Mouse (Mus musculus) thymus, postnatal 0 days (tissue): ENCODE results near the gene Elane. TPM values are rescaled to one million over a fixed set of nuclear protein-coding genes. Genes with fewer than 3 reads are reported as not detected.
"Not testable (repeated sequence)": the region's sequence is repeated elsewhere in the genome, so short reads cannot be mapped to it uniquely, and the experiment has no call there.

ENCODE experiments used
- DNase-seq: peaks from one replicate; pipeline ENCODE4 v3.0.0-alpha.2; 2015; ENCODE audit warnings: low spot score
- polyA plus RNA-seq: library from polyadenylated mRNA; unstranded; fragments of >200 nt; fragmentation: Nextera tagmentation; extraction: Ambion mirVana; gene quantifications from 2 replicates; pipeline ENCODE4 v1.2.1, GENCODE M21; 2015

Elane gene
- polyA plus RNA-seq, 1 experiment from 2014 or later: 0.74 TPM

DNA sequence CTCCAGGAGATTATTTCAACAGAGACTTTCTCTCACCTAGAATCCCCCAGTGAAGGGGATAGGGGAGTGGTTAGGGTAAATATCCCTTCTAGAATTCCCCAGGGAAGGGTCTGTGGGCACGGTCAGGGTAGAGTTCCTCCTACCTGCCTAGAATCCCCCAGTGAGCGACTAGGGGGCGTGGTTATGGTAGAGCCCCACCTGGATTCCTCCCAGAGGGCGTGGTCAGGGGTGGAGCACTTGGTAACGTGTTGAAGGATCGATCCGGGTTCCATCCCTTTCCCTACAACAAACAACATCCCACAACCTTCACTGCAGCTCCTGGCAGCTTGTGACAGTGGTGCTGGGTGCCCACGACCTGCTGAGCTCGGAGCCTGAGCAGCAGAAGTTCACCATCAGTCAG lies 5.3 kb upstream of the Elane start:
- DNase-seq: no peak

DNA sequence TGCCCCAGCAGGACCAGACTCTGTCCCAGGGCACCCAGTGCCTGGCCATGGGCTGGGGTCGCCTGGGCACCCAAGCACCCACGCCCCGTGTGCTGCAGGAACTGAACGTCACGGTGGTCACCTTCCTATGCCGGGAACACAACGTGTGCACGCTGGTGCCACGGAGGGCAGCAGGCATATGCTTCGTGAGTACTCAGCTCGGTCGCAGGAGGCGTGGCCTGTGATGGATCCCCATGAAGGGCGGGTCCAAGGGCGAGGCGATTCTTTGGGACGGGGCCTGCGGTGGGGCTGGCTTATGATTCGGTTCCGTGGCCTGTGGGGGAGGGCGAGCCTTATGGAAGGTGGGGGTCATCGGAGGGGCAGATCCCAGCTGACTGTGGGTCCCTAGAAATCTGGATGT lies 4.1 kb upstream of the Elane start:
- no peak for DNase-seq

DNA sequence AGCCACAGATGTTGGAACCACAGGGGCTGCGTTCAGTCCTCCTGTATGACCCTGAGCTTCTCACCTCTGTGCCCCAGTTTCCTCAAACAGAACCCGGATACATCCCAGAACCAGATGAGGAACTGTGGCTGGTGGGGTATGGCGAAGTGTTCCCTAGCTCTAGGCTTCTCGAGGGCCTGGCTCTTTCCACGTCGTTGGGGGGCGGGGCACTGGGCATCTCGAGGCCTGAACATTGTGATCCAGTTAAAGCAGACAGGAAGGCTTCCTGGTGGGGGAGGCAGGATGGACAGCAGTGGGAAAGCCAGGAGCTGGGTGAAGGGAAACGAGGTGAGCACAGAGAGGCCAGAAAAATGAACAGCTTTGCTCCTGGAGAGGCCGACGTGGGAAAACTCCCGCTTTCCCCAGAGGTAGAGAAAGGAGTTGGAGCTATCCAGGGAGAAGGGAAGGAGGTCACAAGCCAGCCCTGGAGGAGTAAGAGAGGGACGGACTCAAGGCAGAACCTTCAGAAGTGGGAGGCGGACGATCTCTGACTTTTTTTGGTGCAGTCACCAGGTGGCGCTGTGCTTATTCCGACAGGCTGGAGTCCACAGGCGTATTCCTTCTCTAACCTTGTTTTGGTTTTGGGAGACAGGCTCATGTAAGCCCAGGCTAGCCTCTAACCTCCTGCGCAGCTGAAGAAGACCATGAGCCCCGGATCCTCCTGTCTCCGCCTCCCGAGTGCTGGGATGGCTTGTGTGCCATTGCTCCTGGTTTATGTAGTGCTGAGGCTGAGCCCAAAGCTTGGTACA lies 2.6 kb upstream of the Elane start:
- DNase-seq: peak; percentile 78

DNA sequence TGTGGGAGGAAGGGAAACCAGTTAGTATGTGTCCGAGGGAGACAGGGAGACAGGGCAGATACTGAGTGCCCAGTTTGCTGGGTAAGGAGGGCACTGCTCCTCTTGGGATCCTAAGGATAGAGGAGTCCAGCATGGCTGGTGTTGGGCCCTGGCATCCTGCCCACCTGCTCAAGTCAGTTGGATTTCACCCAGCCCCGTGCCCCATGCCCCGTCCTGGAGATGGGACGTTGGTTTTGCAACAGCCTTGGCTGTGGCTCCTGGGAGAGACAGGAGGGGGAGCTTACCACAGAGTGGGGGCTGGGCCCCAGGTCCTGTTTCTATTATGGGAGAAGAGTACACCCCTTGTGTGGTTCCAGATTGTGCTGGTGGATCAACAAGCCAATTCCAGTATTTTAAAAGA lies 1.6 kb upstream of the Elane start:
- DNase-seq: no peak

DNA sequence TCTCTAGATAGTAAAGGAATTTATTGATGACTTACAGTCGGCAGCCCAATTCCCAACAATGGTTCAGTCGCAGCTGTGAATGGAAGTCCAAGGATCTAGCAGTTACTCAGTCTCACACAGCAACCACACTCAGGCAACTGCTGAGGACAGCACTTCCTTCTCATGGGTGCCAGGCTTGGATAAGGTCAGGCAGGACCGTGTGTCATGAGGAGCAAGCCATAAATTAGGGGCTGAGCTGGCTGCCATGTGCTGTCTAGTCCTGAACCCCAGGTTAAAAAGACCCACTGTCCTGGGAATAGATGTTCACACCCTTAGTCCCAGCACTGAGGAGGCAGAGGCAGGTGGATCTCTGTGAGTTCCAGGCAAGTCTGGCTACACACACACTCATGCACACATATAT lies 1.1 kb upstream of the Elane start:
- not testable (repeated sequence) for DNase-seq

DNA sequence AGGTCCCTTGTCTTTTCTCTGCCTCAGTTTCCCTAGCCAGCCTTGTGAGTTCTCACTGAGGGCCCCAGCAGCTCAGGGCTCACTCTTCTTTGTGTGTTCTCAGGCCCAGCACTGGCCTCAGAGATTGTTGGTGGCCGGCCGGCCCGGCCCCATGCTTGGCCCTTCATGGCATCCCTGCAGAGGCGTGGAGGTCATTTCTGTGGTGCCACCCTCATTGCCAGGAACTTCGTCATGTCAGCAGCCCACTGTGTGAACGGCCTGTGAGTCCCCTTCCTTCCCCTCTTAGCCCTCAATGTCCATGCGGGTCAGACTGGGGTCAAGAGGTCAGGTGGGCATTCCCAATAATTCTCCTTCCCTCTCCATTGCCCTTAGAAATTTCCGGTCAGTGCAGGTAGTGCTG lies 564 bp downstream of the Elane start:
- no peak for DNase-seq

DNA sequence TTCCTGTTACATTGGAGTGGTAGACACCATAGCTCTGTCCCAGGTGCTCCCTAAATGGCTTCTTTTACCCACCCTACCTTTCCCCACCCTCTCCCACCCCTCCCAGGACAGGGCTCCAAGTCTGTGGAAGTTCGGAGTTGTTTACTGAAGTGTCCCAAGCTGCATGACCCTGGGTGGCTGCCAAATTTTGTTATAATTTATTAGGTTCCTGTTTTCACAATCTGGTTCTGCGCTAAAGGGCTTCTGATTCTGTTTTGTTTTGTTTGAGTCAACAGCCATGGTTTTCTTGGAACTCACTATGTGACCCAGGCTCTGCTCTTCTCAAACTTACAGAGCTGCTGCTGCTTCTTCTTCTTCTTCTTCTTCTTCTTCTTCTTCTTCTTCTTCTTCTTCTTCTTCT lies 3.3 kb downstream of the Elane start:
- no peak for DNase-seq

DNA sequence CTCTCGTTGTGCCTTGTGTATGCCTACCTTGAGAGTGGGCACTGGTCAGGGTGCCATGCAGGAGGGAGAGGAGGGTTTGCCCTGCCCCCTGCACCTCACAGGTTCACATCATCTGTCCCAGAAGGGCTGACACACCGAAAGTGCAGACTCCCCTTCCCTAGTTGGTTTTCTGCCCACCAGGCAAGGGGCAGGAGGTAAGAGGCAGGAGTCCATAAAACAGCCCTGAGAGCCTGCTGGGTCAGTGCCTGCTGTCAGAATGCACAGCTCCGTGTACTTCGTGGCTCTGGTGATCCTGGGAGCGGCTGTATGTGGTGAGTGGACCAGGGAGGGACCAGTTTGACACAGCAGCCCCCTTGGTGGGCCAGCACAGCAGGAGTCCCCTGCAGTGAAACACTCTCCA lies 4.6 kb downstream of the Elane start, which contains the start of gene Cfd:
Cfd (plus strand) TSS at position 184 of the 400 bp plus-strand sequence.
- no peak for DNase-seq

DNA sequence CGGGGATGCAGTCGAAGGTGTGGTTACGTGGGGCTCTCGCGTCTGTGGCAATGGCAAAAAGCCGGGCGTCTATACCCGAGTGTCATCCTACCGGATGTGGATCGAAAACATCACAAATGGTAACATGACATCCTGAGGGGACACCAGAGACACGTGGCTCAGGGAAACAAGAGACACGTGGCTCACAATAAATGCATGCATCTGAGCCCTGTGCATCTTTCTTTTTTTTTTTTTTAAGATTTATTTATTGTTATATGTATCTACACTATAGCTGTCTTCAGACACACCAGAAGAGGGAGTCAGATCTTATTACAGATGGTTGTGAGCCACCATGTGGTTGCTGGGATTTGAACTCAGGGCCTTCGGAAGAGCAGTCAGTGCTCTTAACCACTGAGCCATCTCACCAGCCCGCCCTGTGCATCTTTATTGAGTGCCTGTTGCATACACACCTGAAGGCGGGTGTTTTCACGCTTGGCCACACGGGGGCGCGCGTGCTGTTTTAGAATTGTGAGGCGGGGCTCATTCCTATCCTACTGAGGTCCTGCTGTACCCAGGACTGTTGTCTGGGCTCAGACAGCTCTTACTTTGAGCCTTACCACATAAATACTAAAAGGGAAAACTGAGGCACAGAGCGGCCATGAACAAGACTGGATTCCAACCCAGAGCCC lies 6.5 kb downstream of the Elane start:
- DNase-seq: peak; percentile 81

DNA sequence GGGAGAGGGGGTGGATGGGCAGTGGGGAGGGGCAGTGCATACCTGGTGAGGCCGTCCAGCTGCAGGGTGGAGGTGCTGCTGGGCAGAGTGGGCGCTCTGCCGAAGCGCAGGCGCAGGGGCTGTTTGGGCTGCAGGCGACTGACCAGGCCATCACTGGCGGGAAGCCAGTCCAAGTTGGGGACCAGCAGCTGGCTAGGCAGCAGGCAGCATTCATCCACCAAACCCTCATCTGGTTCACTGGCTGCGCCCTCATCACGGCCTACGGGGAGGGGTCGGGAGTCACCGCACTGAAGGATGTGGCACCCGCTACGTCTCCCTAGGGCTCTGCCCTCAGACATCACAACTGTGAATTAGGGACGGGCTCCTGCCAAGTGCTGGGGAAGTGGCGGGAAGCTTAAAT lies 10.3 kb downstream of the Elane start:
- no peak for DNase-seq

DNA sequence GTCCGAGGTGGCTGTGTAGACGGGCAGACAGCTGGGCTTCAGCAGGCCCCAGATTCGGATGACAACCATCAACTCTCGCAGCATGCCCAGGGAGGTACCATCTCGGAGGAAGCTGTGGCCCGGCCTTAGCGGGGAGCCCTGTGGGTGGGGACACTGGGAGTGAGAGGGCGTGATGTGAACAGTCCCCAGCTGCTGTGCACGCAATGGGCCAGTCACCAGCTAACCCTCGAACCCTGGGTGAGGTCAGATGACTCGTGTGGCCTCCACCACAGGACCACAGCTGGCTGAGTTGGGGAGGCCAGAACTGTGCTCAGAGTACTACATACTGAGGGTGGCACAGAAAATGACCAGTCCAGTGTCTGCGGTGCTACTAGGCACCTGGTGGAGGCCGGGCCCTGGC lies 10.8 kb downstream of the Elane start:
- no peak for DNase-seq

DNA sequence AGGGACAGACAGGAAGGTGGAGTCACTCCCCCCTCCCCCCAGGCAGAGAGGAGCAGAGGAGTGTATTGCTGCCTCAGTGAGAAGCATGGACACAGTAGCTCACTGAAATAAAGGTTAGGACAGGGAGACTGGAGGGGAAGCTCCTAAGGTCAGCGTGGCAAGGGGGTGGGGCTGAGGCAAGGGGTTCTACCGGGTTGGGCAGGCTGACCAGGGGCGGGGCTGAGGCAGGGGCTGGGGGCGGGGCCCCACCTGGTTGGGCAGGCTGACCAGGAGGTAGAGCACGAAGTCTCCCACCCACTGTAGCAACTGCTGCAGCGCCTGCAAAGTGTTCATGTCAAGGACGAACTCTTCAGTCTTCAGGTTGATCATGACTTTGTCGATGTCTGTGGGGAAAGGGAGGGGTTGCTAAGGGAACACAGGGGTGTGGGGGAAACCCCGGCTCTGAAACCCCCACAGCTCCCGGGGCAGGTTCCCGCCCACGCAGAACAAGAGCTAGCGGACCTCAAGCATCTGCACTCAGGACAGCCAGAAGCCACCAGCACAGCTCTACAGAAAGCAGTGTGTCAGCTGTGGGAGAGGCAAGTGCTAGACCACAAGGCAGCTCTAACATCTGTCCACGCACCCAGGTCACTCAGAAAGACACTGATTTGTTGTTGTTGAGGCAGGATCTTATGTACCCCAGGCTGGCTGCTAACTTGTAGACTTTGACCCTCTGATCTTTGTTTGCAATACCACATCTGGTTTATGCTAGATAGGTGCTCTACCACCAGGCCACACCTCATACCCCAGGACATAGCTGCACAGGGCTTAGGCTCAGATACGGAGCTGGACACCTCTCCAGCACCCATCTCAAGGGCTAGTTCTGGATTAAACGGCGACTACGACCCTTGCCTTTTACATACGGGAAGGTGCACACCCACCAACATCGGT lies 11.5 kb downstream of the Elane start:
- DNase-seq: no peak

DNA sequence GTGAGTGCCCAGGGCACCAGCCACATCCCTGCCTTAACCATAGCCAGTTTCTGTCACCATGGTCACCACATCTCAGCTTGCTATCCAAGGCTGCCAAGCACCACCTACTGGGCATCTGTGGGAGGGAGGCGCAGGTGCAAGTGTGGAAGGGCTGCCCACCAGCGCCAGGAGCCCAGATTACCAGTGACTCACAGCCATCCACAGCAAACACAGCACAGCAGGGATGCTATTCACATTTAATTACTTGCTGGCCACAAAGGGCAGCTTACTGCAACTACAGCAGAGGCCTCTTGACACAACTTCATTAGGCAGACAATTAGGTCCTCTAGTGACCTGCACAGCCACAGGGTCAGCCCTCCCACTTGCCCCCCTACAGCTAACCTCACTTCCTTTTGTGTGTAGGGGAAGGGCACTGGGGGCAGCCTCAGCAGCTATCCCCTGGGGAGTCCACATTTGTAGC lies 14.9 kb downstream of the Elane start:
- DNase-seq: no peak

DNA sequence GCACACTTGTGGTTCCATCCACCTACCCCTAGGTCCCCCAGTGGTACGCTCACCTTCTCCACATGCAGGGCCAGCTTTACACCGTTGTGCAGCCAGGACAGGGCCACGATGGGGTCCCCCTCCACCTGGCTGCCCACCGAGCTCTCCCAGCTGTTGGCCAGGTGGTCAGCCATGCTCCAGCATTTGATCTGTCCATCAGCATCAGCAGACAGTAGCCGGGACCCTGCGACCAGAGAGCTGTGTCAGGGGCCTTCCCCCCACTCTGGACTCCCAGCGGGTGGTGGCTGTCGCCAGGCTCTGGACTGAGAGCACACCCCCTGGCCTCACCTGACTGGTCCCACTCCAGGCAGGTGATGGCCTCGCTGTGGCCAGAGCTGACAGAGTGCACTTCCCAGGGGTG lies 20.7 kb downstream of the Elane start:
- no peak for DNase-seq

DNA sequence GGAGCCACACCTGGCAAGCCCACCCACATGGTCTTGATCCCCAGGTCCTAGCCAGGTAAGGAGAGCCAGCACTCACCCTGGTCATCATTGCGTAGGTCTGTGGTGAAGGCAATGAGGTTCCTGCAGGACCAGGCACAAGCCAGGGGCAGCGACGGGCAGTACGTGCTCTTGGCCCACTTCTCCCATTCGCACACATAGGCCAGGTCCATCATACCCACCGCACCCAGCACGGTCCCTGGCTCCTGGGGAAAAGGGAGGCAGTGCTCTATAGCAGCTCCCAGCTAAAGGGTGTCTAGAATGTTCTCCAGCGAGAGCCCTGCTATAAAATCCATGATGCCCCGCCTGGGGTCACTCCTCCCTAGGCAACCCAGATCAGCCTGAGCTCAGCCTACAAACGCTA lies 21.4 kb downstream of the Elane start:
- no peak for DNase-seq

DNA sequence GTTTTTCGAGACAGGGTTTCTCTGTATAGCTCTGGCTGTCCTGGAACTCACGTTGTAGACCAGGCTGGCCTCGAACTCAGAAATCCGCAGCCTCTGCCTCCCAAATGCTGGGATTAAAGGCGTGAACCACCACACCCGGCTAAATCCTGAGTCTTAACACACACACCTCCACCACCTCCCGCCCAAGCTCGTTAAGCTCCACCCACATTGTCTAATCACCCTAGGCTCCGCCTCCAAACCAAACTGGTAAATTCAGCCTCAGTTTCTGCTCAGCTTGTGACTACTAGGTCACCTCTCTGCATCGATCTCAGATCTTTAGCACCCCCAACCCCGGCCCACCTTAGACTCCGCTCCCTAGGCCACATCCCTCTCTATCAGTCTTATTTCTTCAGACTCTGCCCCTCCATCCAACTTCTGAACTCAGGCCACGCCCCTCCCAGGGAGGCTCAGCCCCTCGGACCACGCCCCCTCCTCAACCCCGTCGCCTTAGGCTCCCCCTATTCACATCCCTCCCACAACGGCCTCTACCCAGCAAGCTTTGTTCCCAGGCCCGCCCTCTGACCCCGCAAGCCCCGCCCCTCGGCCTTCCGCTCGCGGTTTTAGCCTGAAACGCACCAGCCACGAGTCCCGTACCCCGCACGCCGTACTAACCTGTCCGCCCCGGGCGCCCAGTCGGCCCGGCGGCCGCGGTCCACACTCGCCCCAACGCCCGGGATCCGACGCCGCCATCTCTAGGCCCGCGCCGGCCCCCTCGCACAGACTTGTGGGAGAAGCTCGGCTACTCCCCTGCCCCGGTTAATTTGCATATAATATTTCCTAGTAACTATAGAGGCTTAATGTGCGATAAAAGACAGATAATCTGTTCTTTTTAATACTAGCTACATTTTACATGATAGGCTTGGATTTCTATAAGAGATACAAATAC lies 22.4 kb downstream of the Elane start, which contains the start of gene Med16:
Med16 (minus strand) TSS at position 757 of the 925 bp plus-strand sequence.
- DNase-seq: peak; percentile 97

DNA sequence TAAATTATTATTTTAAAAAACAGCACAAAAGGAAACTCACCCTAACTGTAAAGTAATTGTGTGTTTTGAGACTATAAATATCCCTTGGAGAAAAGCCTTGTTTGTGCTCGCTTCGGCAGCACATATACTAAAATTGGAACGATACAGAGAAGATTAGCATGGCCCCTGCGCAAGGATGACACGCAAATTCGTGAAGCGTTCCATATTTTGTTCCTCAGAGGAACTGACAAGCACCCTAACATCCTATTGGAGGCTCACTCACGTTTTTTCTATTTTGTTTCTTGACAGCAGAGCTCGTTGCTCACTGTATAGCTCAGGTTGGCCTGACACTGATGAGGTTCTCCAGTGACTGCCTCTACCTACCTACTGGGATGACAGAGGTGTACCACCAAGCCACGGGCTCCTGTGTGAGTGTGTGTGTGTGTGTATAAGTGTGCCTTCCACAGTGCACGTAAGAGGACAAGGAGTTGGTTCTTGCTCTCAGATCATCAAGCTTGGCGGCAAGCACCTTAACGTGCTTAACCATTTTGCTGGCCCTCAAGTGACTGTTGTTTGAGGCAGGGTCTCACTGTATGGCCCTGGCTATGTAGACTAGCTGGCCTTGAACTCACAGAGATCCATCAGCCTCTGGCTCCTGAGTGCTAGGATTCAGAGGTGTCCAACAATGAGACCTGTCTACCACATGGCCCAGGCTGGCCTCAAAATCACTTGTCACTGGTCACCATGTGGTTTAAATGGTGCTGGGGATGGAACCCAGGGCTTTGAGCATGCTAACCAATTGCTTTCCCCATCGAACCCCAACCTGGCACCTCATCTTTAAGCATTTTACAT lies 23.3 kb downstream of the Elane start:
- no peak for DNase-seq

DNA sequence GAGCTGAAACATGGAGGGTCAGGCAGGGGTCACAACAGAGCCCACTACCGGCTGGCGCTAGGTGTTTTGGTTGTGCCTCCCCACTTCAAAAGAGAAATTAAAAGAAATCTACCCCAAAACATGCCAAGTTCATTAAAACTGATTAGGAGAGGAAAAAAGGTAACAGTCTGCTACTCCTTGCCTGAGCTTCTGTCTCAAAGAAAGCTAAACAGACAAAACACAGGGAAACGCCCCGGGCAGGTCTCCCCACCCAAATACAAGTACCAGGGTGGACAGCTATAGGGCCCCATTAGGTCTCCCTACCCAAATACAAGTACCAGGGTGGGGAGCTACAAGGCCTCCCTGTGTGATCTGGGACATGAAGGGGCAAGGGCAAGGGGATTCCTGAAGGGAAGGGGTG lies 24.5 kb downstream of the Elane start, which contains the start of gene Gm26602:
Gm26602 (plus strand) TSS at position 301 of the 400 bp plus-strand sequence.
- no peak for DNase-seq

DNA sequence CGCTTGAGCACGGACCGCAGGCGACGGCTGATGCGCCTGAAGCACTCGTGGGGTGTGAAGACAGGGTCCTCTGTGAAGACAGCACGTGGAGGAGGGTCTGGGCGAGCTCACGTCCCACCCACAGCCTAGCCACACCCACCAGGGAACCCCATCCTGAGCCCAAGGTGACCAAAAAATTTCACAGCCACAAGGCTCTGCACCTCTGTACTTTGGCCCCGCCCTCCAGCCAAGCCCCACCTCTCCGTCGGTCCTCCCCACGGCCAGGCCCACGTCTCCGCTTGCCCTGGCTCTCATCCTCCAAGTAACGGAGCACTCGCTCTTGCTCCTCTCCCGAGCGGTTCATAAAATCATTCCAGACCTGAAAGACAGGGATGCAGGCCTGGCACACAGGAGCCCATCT lies 26.4 kb downstream of the Elane start:
- no peak for DNase-seq
